Mouse (Mus musculus): ENCODE results near the gene Scp2. TPM values are rescaled to one million over a fixed set of nuclear protein-coding genes. Genes with fewer than 3 reads are reported as not detected.

Scp2 gene
- polyA plus RNA-seq, 1 experiment from 2014 or later = 311 TPM

DNA sequence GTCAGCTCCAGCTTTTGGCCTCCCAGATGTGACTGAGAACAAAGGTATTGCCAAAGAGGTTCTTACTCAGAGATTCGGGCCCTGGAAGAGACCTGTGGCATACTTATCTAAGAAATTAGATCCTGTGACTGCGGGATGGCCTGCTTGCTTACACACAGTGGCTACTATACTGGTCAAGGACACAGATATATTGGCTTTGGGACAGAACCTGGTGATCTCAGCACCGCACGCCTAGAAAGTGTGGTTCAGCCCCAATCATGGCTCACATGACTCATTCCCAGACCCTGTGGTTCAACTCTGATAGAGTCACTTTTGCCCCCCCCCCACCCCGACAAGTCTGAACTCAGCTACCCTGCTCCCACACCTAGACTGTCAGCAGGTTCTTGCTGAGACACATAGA lies 7.9 kb downstream of the Scp2 start:
- no peak for ATAC-seq (ENCODE audit: borderline replicate concordance, extremely low read depth, low FRiP score, low TSS enrichment)
- Histone ChIP-seq H3K4me1 (no peaks in the 10 kb centered on the region), H3K4me3 (no peak overlapping the region), H3K4me2 (no peak overlapping the region), H3K27ac (no peak overlapping the region), H3K9me3 (no peaks in the 10 kb centered on the region), H3K9ac (no peak overlapping the region), H3K36me3 (no peaks in the 10 kb centered on the region), H3K27me3 (no peaks in the 10 kb centered on the region)
- WGBS = 83% methylated on average over 5 of the region's 5 CpGs

DNA sequence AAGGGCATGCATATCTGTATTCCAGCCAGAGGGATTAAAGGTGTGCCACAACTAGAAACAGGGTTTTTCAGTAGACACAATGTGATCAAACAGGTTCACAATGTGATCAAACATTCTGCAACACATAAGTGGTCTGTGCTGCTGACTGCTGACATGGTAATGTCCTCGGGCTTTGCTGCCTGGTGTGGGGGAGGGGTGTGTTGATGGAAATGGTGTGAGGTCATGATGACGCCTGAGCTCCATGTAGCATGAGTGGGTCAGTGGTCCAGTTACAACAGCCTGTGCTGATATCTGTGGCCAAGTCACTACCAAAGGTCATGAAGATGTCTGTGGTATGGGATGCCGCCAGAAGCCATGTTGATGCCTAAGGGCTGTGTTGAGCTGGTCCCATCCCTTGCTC lies 14.3 kb downstream of the Scp2 start:
- WGBS = 54% methylated on average over 3 of the region's 3 CpGs
- Histone ChIP-seq H3K9me3 (no peaks in the 10 kb centered on the region), H3K4me3 (no peak overlapping the region), H3K9ac (no peak overlapping the region), H3K4me1 (no peaks in the 10 kb centered on the region), H3K4me2 (no peak overlapping the region), H3K27ac (no peak overlapping the region), H3K36me3 (no peaks in the 10 kb centered on the region), H3K27me3 (no peaks in the 10 kb centered on the region)
- no peak for ATAC-seq (ENCODE audit: borderline replicate concordance, extremely low read depth, low FRiP score, low TSS enrichment)

DNA sequence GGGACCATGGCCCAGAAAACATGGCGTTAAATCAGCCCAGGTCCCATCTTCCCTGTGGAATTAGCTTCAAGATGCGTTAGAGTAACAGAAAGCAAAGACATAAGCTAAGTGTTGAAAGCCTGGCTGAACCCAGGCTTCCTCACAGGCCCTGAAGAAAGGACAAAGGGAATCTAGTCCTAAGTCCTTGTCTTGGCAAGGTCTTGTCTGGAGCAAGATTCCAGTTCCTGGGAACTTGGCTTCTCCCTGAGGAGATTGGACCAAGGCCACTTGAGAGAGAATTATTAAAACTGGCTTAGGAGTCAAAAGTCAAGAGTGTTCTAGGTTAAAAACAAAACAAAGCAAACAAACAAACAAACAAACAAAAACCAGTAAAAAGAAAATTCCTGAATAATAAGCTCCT lies 16.5 kb downstream of the Scp2 start:
- no peaks in the 10 kb centered on the region for H3K36me3 ChIP-seq

DNA sequence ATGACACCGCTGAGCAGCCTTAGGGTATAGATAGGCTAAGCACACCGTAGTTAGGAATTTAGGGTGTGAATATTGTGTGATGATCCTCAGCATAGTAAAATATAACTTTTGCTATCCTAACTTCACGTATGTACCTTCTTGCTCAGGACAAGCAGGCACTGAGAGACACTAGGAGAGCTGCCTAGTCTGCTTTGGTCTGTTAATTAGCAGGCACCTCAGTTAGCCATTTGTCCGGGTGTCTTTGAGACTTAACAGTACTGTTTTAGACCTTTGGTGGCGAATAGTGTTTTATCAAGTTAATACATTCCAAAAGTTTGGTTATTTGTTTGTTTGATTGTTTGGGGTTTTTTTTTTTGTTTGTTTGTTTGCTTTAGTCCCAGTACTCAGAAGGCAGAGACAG lies 17.3 kb downstream of the Scp2 start:
- no peak overlapping the region for H3K4me2 ChIP-seq
- no peaks in the 10 kb centered on the region for H3K27me3 ChIP-seq
- H3K9ac ChIP-seq = no peak overlapping the region
- no peak for ATAC-seq (ENCODE audit: borderline replicate concordance, extremely low read depth, low FRiP score, low TSS enrichment)
- no peaks in the 10 kb centered on the region for H3K4me1 ChIP-seq
- H3K9me3 ChIP-seq = no peaks in the 10 kb centered on the region
- 83% methylated on average over 5 of the region's 5 CpGs for WGBS
- no peak overlapping the region for H3K4me3 ChIP-seq
- no peaks in the 10 kb centered on the region for H3K36me3 ChIP-seq
- no peak overlapping the region for H3K27ac ChIP-seq

More for the DNA sequence above, 16.5 kb downstream of the Scp2 start:
- Histone ChIP-seq H3K4me2 (no peak overlapping the region), H3K9me3 (no peaks in the 10 kb centered on the region), H3K4me3 (no peak overlapping the region), H3K4me1 (no peaks in the 10 kb centered on the region), H3K27me3 (no peaks in the 10 kb centered on the region), H3K9ac (no peak overlapping the region), H3K27ac (no peak overlapping the region)
- WGBS = 92% methylated on average over 2 of the region's 2 CpGs
- ATAC-seq (ENCODE audit: borderline replicate concordance, extremely low read depth, low FRiP score, low TSS enrichment) = no peak

DNA sequence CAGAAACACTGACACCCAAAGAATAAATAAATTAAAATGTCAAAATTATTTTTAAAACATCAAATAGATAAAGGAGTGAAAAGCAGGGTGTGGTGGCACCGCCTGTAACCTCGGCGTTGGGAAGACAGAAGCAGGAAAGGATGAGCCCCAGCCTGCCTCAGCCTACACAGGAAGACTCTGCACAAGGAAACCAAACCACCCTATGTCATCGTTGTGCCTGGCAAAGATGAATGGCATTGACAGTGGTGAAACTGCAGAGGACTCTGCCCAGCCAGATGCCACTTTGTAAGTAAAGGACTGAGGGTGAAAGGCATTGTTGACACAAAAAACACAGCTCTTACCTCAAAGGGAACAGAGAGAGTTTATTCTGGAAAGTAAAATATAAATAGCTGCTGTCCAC lies 18.5 kb downstream of the Scp2 start:
- H3K9ac ChIP-seq = no peak overlapping the region
- no peaks in the 10 kb centered on the region for H3K27me3 ChIP-seq
- H3K4me1 ChIP-seq = no peaks in the 10 kb centered on the region
- no peaks in the 10 kb centered on the region for H3K9me3 ChIP-seq
- 73% methylated on average over 4 of the region's 4 CpGs for WGBS
- no peak for ATAC-seq (ENCODE audit: borderline replicate concordance, extremely low read depth, low FRiP score, low TSS enrichment)
- H3K27ac ChIP-seq = no peak overlapping the region
- no peaks in the 10 kb centered on the region for H3K36me3 ChIP-seq
- H3K4me3 ChIP-seq = no peak overlapping the region
- H3K4me2 ChIP-seq = no peak overlapping the region

DNA sequence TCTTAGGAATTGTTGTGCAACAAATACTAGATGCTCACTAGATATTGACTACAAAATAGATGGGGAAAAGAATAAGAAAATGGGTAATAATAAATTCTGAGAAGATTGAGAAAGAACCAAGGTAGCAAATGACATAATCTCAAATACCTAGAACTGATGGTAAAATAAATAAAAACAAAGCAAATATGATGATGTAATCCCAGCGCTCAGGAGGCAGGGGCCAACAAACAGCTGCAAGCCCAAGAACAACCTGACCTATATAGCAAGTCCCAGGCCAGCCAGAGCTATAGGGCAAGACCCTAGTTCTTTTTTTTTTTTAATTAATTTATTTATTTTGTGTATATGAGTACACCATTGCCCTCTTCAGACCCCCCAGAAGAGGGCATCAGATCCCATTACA lies 20.7 kb downstream of the Scp2 start:
- ATAC-seq (ENCODE audit: borderline replicate concordance, extremely low read depth, low FRiP score, low TSS enrichment) = no peak
- Histone ChIP-seq H3K4me3 (no peak overlapping the region), H3K4me1 (no peaks in the 10 kb centered on the region), H3K9me3 (no peaks in the 10 kb centered on the region), H3K9ac (no peak overlapping the region), H3K4me2 (no peak overlapping the region), H3K27ac (no peak overlapping the region), H3K27me3 (no peaks in the 10 kb centered on the region), H3K36me3 (no peaks in the 10 kb centered on the region)
- 71% methylated on average over 1 of the region's 1 CpGs for WGBS

DNA sequence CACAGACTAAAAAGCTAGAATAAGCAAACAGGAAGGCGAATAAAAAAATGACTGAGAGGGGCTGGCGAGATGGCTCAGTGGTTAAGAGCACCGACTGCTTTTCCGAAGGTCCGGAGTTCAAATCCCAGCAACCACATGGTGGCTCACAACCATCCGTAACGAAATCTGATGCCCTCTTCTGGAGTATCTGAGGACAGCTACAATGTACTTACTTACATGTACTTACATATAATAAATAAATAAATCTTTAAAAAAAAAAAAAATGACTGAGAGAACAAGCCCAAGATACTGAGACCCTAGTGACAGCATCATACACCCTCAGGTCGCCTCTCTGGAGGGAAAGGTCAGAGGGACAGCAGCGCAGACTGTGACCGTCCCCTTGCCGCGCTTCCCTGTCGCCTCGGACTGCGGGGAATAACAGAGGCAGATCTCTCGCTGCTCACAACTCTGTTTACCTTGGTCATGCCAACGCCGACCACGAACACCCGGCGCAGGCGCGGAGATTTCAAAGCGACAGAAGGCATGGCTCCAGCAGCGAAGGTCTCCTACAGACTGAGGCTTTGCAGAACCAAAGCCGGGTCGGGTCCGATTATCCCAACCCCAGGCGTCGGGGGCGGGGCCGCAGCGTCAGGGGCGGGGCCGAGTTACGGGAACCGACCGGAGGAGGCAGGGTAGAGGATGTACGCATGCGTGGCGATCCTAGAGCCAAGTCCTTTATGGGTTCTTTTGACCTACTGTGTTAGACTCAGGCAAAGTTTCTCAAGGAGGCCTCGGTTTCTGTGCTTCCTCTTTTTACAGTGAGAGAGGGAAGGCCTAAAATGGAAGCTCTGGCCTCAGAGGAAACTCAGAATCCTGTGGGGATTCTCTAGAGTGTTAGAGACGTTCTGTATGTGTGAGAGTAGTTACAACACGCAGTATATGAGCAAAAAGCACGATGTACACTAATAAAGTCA lies 26.6 kb downstream of the Scp2 start:
- peak; percentile 90 for ATAC-seq (ENCODE audit: borderline replicate concordance, extremely low read depth, low FRiP score, low TSS enrichment)
- WGBS = 14% methylated on average over 45 of the region's 45 CpGs
- H3K4me1 ChIP-seq = no peaks in the 10 kb centered on the region

DNA sequence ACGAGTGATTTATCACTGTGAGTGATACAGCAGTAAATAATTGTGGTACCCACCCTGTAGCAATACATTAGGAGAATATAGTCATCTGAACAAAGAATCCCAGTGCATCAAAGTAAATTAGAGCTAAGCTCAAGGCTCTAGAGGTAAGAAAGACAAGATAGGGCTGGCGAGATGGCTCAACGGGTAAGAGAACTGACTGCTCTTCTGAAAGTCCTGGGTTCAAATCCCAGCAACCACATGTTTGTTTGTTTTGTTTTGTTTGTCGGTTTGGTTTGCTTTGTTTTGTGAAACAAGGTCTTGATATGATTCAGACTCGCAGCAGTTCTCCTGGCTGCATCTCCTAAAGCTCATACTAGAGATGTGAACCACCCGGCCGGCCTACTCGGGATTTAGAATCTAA lies 27.3 kb downstream of the Scp2 start:
- no peaks in the 10 kb centered on the region for H3K36me3 ChIP-seq
- H3K4me3 ChIP-seq = no peak overlapping the region
- H3K4me2 ChIP-seq = peak overlapping the region; percentile 64
- no peaks in the 10 kb centered on the region for H3K9me3 ChIP-seq
- H3K27ac ChIP-seq = no peak overlapping the region
- no peak for ATAC-seq (ENCODE audit: borderline replicate concordance, extremely low read depth, low FRiP score, low TSS enrichment)
- 90% methylated on average over 8 of the region's 8 CpGs for WGBS
- no peak overlapping the region for H3K9ac ChIP-seq
- no peaks in the 10 kb centered on the region for H3K4me1 ChIP-seq
- H3K27me3 ChIP-seq = no peaks in the 10 kb centered on the region

More for the DNA sequence above, 26.6 kb downstream of the Scp2 start:
- peak overlapping the region; percentile 65 for H3K4me3 ChIP-seq
- H3K27ac ChIP-seq = peak overlapping the region; percentile 63
- no peaks in the 10 kb centered on the region for H3K36me3 ChIP-seq
- no peaks in the 10 kb centered on the region for H3K9me3 ChIP-seq
- H3K27me3 ChIP-seq = no peaks in the 10 kb centered on the region
- peak overlapping the region; percentile 64 for H3K4me2 ChIP-seq
- H3K9ac ChIP-seq = peak overlapping the region; percentile 49

DNA sequence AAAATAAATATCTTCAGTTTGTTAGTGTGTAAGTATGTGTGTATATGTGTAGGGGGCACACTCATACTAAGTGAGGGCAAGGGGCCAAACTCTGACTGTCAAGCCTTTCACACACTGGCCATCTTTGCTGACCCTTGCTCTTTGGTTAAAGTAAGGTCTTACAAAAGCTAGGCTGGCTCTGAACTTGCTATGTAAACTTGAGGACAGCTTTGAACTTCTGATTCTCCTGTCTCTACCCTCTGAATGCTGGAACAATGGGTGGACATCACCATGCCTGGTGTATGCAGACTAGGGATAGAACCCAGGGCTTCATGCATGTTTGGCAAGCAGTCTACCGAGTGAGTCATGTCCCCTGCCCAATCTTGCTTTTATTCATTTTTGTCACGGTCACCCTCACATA lies 28.3 kb downstream of the Scp2 start:
- Histone ChIP-seq H3K4me2 (no peak overlapping the region), H3K4me3 (no peak overlapping the region), H3K9me3 (no peaks in the 10 kb centered on the region), H3K4me1 (no peaks in the 10 kb centered on the region), H3K9ac (no peak overlapping the region), H3K27ac (no peak overlapping the region), H3K27me3 (no peaks in the 10 kb centered on the region), H3K36me3 (no peaks in the 10 kb centered on the region)
- 74% methylated on average over 2 of the region's 2 CpGs for WGBS
- no peak for ATAC-seq (ENCODE audit: borderline replicate concordance, extremely low read depth, low FRiP score, low TSS enrichment)

DNA sequence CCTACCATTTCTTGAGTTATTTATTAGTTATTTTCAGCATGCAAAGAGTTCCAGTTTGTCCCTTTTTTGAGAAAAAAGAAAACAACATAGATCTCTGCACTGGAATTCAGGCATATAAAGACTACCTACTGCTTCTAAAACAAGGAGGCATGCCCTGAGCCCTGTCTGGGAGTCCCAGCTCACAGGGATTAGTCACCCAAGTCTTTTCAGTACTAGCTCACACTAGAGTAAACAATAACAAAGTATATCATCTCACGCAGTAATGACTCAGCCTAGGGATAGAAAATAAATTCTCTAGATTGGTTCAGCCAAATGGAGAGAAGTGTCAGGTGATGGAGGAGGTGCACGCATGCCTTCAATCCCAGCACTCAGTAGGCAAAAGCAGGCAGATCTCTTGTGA lies 34.1 kb downstream of the Scp2 start:
- H3K4me2 ChIP-seq = no peak overlapping the region
- no peaks in the 10 kb centered on the region for H3K4me1 ChIP-seq
- no peaks in the 10 kb centered on the region for H3K9me3 ChIP-seq
- no peak for ATAC-seq (ENCODE audit: borderline replicate concordance, extremely low read depth, low FRiP score, low TSS enrichment)
- H3K27ac ChIP-seq = no peak overlapping the region
- no peak overlapping the region for H3K4me3 ChIP-seq
- no peaks in the 10 kb centered on the region; the same call in 1 of the 2 replicates for H3K36me3 ChIP-seq
- no peak overlapping the region for H3K9ac ChIP-seq
- WGBS = 68% methylated on average over 2 of the region's 2 CpGs
- no peaks in the 10 kb centered on the region for H3K27me3 ChIP-seq

DNA sequence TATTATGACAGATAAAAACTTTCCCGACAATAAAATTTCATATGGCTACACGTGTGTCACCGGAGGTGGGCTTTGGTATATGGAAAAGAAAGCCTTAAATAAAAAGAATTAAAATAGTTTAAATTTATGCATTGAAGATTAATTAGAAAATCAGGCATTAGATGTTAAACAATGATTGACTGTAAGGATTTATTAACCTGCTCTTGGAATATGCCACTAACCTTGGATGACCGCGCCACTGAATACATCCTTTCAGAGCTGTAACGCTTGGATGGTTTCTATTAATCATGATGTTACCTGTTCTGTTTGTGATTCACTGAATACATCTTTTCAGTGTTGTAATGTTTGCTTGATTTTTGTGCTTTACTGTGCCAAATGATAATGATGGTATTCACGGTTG lies 35.1 kb downstream of the Scp2 start:
- no peak overlapping the region for H3K4me2 ChIP-seq

DNA sequence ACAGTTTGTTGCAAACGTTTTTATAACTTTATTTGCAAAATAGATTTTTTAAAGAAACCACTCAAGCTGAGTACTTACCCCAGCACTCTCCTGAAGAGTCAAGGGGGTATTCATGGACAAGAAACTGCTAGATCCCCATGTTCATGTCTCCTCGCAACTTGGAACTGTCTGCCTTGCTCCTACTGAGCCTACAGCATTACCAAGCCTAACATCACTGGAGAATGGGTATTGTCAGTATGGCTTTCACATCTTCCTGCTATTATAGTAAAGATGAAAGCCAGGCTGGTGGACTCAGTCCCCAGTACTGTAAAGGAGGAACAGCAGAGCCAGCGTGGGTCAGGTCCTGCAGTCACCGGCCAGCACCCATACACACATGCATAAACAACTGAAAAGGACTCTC lies 48.5 kb downstream of the Scp2 start, which contains the start of gene Podn:
Gene Podn (minus strand): TSS at position 101 of the 400 bp plus-strand sequence.
- Histone ChIP-seq H3K4me3 (no peak within 1 kb of the TSS), H3K4me1 (no peaks in the 10 kb centered on the region), H3K9ac (no peak within 1 kb of the TSS), H3K36me3 (peaks cover 6% of the 10 kb centered on the region; the same call in 1 of the 2 replicates), H3K9me3 (no peaks in the 10 kb centered on the region), H3K27ac (no peak within 1 kb of the TSS), H3K4me2 (no peak within 1 kb of the TSS), H3K27me3 (no peaks in the 10 kb centered on the region)
- no peak for ATAC-seq (ENCODE audit: borderline replicate concordance, extremely low read depth, low FRiP score, low TSS enrichment)
- 84% methylated on average over 4 of the region's 4 CpGs for WGBS

More for the DNA sequence above, 35.1 kb downstream of the Scp2 start:
- 95% methylated on average over 7 of the region's 7 CpGs for WGBS
- H3K9me3 ChIP-seq = no peaks in the 10 kb centered on the region
- H3K4me3 ChIP-seq = no peak overlapping the region
- no peak overlapping the region for H3K9ac ChIP-seq
- no peak overlapping the region for H3K27ac ChIP-seq
- no peaks in the 10 kb centered on the region for H3K4me1 ChIP-seq
- no peaks in the 10 kb centered on the region; the same call in 1 of the 2 replicates for H3K36me3 ChIP-seq
- no peaks in the 10 kb centered on the region for H3K27me3 ChIP-seq
- no peak for ATAC-seq (ENCODE audit: borderline replicate concordance, extremely low read depth, low FRiP score, low TSS enrichment)

Measured in lung, embryonic 15.5 days (tissue).